Mouse (Mus musculus) gastrocnemius, postnatal 4 days (tissue): ENCODE data around the gene Hnrnpul1. TPM values are rescaled to one million over a fixed set of nuclear protein-coding genes. Genes with fewer than 3 reads are reported as not detected.
"Not testable (repeated sequence)": the region's sequence is repeated elsewhere in the genome, so short reads cannot be mapped to it uniquely, and the experiment has no call there.

ENCODE experiments used
- DNase-seq, 2 experiments: peaks; one replicate each; pipeline ENCODE4 v3.0.0; 2021 to 2022; ENCODE audit warnings: low spot score in 2 of 2, mixed read lengths in 2 of 2
- long read RNA-seq, 2 experiments: library from polyadenylated mRNA; stranded (forward); transcript quantifications; one replicate each; pipeline ENCODE4 v2.0.0; 2021
- total RNA-seq, 2 experiments: library from RNA; stranded (reverse); gene quantifications; 2 replicates each; pipeline ENCODE4 v1.2.3; 2021

The Hnrnpul1 gene
- total RNA-seq = 100 to 1,000 TPM; 131 to 132 TPM
- long read RNA-seq, experiment 1, transcript Hnrnpul1-205 (15 exons, 3,784 nt) = major isoform, 53 of 102 reads
- long read RNA-seq, experiment 1, partial matches to known transcripts = 39 of 102 reads
- long read RNA-seq, experiment 1, other reads (novel, unspliced or antisense) = 6 of 102 reads
- long read RNA-seq, experiment 2, transcript Hnrnpul1-205 (15 exons, 3,784 nt) = major isoform, 56 of 95 reads
- long read RNA-seq, experiment 2, transcript Hnrnpul1-201 (15 exons, 3,354 nt) = minor isoform, 7 of 95 reads
- long read RNA-seq, experiment 2, partial matches to known transcripts = 23 of 95 reads
- long read RNA-seq, experiment 2, other reads (novel, unspliced or antisense) = 6 of 95 reads

DNA sequence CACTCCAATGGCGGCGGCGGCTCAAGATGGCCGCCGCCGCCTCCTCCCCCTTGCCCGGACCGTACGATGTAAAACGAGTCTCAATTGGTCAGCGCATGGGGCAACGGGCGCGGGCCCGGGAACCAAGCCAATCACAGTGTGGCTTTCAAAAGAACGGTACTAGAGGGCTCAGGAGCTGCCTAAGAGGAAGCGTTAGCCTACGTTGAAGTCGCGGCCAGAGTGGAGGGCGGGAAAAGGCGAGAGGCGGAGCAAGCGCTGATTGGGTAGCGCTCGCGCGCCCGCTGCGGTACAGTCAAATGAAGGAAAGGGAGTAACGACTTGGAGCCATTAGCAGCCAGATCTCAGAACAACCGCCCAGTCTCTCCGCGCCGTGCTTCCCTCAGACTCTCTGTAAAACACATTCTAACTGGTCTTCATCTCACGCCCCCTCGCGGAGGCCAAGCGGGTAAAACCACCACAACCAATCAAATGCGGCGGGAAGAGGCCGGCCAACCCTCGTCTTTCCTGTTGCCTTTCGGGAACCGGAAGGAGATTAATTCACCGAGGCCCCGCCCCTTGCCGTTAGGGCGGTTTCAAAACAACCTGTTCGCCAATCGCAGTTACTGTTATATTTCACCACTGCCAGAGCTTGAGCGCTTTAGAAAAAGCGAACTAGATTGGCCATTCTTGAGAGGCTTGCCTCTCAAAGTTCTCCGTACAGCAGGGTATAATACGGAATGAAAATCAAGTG, at the start of gene Hnrnpul1:
TSS of gene Hnrnpul1 (minus strand) at position 20 of the 730 bp plus-strand sequence.
- DNase-seq = peak; percentile 95 to 99

DNA sequence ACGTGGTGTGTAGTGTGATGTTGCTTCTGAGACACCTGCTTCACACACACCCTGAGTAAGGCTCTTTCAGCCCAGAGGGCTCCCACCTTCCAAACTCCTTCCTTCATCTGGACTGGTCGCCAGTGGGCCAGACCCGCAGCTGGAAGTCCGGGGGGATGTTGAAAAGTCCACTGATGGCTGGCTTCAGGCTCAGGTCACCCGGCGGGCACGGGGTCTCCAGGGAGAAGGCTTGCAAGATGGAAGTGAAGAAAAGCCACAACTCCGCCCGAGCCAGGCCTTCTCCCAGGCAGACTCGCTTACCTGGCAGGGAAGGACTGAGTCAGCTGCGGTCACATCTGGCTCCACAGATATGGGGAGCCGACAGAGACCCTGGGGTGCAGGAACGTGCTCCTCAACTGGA, 48.9 kb upstream of the Hnrnpul1 start:
- DNase-seq = no peak

DNA sequence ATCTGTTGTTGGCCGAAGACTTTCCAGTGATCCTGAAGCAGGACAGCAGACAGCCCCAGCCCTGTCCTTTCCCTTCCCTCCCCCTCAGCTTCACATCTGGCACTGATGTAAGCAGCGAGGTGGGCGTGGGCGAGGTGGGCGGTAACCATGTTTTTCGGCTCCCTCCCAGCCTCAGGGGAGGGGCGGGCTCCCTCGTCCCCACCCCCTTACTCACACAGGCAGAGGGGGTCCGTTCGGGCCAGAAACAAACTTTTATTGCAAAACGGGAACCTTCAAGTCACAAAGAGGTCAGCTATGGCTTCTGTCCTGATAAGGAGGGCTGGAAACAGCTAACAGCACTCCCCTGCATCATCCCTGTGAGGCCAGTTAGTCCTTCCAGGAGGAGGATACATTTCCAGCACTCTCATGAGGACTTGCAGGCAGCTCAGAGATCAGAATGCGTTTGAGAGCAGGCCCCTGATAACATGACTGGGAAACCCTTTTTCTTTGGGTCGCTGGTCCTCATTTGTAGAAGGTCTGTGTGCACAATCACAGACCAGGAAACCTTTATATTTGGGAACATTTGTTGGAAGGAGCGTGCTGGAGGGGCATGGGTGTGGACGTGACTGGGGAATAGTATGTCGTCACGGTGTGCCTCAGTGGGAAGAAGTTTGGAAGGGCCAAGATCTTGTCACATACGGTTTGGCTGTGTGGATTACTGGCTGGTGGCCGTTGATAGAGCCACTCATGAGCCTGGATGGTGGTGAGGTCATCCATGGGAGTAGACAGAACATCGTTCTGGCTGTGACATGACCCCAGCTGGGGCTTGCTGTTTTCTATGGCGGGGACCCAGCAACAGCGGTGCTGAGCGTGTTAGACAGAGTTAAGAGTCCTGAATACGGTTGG, 47.9 kb upstream of the Hnrnpul1 start:
- DNase-seq = peak; percentile 78 to 90

DNA sequence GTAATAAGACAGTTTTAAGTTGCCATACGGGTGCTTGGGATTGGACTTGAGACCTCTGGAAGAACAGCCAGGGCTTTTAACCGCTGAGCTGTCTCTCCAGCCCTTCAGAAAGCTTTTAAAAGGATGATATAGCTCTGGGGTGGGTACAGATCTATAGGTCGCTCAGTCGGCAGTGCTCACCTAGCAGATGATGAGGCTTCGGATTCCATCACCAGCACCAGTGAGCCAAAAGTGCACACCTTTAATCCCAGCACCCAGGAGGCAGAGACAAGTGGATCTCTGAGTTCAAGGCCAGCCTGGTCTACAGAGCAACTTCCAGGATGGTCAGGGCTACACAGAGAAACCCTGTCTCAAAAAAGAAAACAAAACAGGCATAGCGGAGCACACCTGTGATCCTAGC, 46.5 kb upstream of the Hnrnpul1 start:
- no peak for DNase-seq

DNA sequence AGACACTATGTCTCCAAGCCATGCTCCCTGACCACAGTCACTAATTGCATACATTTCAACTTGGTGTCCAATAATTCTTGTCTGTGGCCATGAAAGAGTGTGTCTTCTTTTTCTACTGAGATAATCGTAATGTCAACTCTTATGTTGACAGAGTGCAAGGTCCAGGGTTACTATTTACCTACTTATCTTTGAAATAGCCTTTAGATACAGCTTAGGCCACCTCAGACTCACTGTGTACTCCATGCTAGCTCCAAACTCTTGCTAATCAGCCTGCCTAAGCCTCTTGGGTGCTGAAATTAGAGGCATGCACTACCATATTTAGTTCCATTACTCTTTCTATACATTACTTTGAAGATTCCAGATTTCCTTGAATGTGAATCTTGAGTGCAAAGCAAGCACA, 44.8 kb upstream of the Hnrnpul1 start:
- no peak for DNase-seq

DNA sequence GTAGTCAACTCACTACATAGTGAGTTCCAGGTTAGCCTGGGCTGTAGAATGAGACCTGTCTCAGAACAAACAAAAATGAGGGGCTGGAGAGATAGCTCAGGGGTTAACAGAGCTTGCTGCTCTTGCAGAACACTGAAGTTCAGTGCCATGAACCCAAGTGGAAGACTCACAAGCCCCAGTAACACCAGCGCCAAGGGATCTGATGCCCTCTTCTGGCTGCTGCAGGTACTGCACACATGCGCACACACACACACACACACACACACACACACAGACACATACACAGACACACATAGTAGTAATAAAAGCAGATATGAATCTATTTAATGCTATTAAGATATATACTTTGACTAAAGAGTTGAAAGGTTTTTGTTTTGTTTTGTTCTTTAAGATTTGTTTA, 44.0 kb upstream of the Hnrnpul1 start:
- DNase-seq = no peak

DNA sequence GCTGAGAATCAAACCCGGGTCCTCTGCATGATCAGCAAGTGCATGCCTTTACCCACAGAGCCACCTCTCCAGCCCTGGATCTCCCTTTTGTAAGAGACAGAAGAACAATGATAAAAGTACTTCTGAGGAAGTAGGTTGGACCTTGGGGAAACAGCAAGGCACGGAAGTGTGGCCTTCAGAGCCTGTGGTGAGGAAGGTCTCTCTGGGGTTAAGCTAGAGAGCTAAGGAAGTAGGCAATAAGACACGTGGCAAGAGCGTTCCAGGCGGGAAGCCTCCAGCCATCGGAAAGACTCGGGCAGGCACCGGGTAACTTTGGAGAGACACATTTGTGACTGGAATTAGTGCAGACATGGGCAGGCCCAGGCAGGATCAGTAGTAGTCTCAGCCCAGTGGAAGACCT, 40.2 kb upstream of the Hnrnpul1 start:
- DNase-seq = no peak

DNA sequence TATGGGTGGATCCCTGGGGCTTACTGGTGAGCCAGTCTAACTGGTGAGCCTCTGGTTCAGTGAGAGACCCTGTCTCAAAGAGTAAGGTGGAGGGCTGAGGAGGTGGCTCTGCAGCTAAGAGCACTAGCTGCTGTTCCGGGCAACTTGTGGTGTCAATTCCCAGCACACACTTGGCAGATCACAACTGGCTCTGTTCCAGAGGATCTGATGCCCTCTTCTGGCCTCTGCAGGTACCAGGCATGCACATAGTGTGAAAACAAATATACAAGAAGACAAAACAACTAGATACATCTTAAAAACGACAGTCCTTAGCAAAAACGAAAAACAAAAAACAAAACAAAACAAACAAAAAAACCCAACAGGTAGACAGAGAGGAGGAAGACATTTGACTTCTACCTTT, 39.1 kb upstream of the Hnrnpul1 start:
- DNase-seq = no peak

DNA sequence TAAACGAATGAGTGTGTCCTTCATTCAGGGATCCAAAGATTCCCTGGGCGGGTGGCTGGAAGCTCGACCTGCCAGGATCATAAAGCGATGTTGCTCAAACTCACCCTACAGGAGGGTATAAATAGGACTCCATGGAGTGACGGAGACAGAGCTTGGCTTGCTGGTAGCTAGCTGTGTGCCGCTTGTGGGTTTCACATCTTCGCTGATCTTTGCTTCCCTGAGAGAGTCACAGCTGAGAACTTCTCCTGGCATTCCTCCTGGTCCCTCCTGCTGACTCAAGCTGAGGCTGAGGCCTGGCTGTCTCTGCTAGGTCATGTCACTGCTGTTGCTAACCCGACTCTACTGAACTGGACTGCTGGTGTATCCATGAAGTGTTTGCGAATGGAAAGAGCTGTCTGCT, 38.4 kb upstream of the Hnrnpul1 start:
- not testable (repeated sequence) for DNase-seq

DNA sequence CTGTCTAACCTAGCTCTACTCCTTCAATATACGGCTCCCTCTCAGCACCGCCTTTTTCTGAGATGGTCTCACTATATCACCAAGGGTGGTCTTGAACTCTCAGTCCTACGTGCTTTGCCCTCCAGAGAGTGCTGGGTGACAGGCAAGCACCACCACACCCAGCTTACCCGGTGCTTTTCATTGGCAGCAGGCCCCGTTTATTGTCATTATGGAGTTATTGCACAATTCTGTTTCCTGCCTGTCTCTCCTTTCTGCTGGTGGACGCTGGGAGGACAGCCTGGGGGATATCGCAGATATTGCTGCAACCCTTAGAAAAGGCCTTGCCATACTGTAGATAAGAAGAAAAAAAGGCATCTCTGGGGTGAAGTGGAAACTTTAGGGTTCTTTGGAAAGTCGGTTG, 36.1 kb upstream of the Hnrnpul1 start:
- DNase-seq = no peak

DNA sequence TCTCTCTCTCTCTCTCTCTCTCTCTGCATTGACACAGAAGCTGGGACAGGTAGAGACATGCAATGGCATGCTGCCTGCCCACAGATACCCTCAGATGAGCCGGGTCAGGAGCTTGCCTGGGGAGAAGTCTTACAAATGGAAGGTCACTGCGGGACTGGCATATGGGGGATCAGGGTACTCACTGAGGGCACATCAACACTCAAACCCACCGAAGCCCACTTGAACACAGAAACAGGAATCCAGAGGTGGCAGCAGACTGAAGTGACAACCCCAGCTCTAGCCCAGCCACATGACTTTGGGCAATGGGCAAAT, 34.5 kb upstream of the Hnrnpul1 start:
- no peak for DNase-seq

DNA sequence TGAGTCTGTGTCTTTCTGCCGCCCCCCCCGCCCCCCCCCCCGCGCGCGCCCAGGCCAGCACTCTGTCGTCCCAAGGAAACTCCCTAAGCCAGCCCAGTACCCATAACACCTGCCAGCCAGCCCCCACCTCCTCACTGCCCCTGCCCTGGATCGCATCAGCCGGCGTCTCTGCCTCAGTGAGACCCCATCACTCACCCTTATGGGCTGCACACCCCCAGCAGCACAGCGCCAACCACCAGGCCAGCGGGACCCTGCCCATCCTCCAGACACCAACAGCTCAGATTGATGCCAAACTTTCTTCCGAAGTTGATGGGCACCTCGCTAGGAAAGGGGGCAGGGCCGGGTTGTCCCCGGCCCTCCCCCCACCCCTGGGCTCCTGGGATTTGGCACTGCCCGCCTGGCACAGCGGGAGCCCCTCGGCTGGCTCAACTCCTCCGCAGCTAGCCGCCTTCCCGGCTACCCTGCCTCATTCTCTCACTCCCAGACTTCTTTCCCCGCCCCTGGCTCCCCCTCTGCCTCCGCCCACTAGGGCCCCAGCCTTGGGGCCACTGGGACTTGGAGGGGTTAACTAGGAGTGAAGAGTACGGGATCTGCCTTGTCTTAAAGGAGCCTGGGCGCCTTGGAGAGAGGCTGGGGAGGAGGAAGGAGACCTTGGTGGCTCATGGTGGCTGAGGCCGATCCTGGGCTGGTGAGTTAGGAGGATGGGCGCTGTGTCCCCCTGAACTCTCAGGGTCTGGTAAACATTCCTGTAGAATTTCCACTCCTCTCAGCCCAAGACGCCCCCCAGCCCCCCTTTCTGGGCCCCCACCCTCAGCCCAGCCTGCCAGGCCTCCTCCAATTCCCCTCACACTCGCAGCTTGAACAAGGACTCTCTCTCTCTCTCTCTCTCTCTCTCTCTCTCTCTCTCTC, 33.9 kb upstream of the Hnrnpul1 start, which contains the start of gene Axl:
TSS of gene Axl (minus strand) at position 486 of the 909 bp plus-strand sequence.
- peak; percentile 71 to 83 for DNase-seq

DNA sequence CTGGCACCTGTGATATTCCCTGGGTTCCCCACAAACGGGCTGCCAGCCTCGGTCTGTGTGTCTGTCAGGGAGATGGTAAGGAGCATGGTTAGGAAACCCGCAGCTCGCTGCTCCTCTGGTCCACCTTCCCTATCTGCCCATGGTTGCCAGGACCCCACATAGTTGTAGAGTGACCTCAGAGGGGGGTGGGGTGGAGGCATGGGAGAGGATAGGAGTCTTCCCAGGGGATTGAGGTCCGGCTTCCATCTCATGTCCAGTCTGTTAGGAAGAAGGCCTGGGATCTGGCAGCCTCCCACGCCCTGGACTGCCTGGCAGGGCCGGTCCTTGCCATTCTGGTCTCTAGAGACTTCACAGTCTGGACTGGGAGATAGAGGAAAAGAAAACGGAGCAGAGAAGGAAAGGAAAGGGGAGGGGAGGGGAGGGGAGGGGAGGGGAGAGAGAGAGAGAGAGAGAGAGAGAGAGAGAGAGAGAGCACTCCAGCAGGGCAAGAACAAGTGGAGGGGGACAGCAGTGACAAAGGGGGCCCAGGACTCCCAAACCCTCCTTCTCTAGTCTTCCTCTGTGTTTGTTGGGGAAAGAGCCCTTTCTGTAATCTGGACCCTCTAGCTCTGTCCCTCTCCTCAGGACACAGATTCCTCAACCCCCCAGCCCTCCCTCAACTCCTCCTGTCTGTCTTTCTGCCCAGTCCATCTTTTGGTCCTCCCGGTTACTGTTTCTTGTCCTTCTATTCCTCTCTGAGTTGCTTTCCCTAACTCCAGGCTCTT, 33.1 kb upstream of the Hnrnpul1 start:
- no peak for DNase-seq

DNA sequence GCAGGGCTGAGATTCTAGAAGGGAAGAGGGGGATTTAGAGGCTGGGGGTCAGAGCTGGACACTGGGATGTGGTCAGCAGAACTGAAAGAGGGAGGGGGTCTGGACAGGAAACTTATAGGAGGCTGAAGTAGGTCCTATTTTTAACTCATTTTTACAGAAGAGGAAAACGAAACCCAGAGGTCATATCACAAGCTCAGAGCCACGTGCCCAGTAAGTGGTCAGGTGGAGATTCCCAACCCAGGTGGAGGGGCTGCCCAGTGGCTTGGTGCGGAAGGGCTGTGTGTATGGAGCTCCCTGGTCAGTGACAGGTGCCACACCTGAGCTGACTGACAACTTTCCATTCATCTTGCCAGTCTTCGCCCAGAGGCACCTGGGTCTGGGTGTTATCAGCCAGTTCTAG, 32.4 kb upstream of the Hnrnpul1 start:
- DNase-seq = no peak

DNA sequence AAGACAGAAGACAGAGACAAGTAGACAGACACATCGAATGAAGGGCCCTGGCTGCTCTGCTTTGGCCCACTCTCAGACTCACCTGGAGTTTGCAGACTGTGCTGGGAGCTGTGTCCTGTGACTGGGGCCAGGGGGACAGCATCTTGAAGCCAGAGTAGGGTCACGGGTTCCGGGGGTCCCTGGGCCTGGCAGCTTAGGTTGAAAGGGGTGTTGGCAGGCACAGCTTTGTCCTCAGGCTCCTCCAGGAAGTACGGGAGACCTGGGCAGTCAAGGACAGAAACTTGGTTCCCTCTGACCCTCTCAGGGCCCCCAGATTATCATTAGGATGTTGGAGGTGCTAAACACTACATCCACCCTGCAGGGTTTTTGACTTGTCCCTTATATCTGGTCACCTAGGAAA, 31.2 kb upstream of the Hnrnpul1 start:
- no peak for DNase-seq

DNA sequence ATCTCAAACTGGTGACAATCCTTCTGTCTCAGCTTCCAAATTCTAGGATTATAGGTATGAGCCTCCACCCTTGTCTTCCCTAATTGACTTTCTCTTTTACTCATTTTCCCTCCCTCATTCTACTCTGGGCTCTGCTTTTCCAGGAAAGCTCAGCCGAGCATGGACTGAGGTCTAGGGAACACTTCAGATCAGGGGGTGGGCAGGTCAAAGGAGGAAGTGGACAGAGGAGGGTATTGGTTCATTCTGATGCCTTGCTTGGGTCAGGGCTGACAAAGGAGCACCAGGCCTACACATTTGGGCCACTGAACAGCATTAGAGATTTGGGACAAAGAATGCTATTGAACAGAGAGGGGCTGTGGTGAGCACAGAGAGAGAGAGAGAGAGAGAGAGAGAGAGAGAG, 30.3 kb upstream of the Hnrnpul1 start:
- no peak for DNase-seq

DNA sequence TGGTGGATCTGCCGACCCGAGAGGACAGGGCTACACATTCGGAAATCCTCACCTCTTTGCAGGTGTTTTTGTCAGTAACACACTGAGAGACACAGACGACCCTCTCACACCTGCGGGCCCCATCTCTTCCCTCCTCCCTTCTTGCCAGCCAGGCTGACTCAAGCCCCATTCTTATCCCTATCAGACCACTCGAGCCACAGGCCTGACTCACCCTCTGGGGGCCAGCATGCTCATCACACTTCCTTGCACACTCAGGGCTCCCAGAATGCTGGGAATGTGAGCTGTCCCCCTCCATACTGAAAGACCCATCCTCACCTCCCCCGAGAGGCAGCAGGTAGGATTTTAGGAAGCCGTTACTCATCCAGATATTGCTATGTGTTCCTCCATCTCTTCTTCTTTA, 29.2 kb upstream of the Hnrnpul1 start:
- no peak for DNase-seq

DNA sequence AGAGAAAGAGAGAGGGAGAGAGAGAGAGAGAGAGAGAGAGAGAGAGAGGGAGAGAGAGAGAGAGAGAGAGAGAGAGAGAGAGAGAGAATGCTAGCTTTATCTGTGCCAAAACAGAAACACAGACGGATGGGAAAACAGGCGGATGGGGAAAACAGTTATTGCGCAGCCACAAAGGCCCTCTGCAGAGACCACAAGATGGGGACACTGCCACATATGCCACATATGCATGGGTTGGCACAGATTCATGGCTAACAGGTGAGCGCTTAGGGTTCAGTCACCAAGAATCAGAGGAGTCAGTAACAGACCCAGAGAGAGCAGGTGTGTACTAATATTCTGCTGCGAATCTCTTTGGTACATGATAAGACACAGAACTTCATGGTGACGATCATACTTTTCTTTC, 28.2 kb upstream of the Hnrnpul1 start:
- DNase-seq = no peak

DNA sequence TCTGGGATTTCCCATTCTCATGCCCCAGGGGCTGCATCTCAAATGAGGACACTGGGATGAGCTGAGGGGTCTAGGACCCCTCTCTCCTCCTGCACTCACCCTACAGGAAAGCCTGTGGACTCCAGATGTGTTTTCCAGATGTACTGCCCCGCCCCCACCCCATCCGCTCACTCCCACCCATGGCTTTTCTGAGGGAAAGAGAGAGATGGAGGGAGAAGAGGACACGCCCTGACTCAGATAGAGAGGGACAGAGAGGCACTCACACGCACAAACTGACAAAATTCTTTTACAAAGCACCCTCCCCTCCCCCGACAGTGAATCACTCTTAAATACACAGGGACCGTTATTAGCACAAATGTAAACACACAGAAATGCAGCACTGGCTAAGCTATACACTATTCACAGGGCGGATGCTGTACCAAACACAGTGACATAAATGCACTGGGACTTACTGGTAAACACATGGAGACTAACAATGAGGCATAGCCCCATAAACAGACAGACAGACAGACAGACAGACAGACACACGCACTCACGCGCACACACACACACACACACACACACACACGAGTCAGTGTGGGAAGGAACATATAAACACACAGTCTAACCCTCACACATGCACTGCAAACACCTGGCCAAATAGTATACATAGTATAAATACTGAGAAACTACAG, 27.5 kb upstream of the Hnrnpul1 start:
- DNase-seq = no peak
